Mouse (Mus musculus): Measurements from ENCODE around the gene Fbxw21. TPM values are rescaled to one million over a fixed set of nuclear protein-coding genes. Genes with fewer than 3 reads are reported as not detected.

The Fbxw21 gene
- polyA plus RNA-seq, 1 experiment = not detected

- Histone ChIP-seq H3K79me2 (ENCODE audit: control insufficient read depth, insufficient read depth) (no peaks in the 10 kb centered on the region), H3K4me3 (ENCODE audit: insufficient read depth, poor library complexity, severe bottlenecking) (no peak overlapping the region), H3K36me3 (ENCODE audit: control insufficient read depth, insufficient read depth) (peaks cover 5% of the 10 kb centered on the region), H3ac (ENCODE audit: control insufficient read depth, insufficient read length, low read depth) (no peak overlapping the region), H3K27me3 (ENCODE audit: control insufficient read depth, insufficient read depth, insufficient read length) (no peaks in the 10 kb centered on the region), H3K79me3 (ENCODE audit: low read depth) (no peaks in the 10 kb centered on the region)
- TF ChIP-seq USF1 (IDR thresholded peaks at IDR 0.05; ENCODE audit: low read depth) (no peak), CTCF (IDR thresholded peaks at IDR 0.05; ENCODE audit: control insufficient read depth, insufficient read depth, insufficient read length) (no peak), CEBPB (IDR thresholded peaks at IDR 0.05; ENCODE audit: low read depth) (no peak), FOSL1 (IDR thresholded peaks at IDR 0.05; ENCODE audit: insufficient read depth, low read length, poor library complexity, severe bottlenecking) (no peak), MYOD1 (IDR thresholded peaks at IDR 0.05; ENCODE audit: control insufficient read depth, insufficient read length, low read depth) (no peak), MAX (IDR thresholded peaks at IDR 0.05) (no peak), MYOG (IDR thresholded peaks at IDR 0.05; ENCODE audit: control insufficient read depth, extremely low read depth, insufficient read length) (no peak)
These were observed 71.4 kb downstream of the Fbxw21 start for GRCm38 (mm10) chr9:109090446-109090845.

Other genes starting within 250 kb of the Fbxw21 start
- gene Tmem89, start 247.4 kb downstream of the Fbxw21 start, polyA plus RNA-seq (2012; fragmentation: generic; extraction: Trizol) = not detected
- gene Uqcrc1, start 225.4 kb downstream of the Fbxw21 start, polyA plus RNA-seq (2012; fragmentation: generic; extraction: Trizol) = 382 TPM
- gene Col7a1, start 208.5 kb downstream of the Fbxw21 start, polyA plus RNA-seq (2012; fragmentation: generic; extraction: Trizol) = 10.1 TPM
- gene Ucn2, start 176.0 kb downstream of the Fbxw21 start, polyA plus RNA-seq (2012; fragmentation: generic; extraction: Trizol) = 0.56 TPM
- 6.7 TPM for gene Pfkfb4, start 170.3 kb downstream of the Fbxw21 start, polyA plus RNA-seq (2012; fragmentation: generic; extraction: Trizol)
- gene Shisa5, start 123.5 kb downstream of the Fbxw21 start, polyA plus RNA-seq (2012; fragmentation: generic; extraction: Trizol) = 86.4 TPM
- 12.7 TPM for gene Trex1, start 102.3 kb downstream of the Fbxw21 start, polyA plus RNA-seq (2012; fragmentation: generic; extraction: Trizol)
- 11.4 TPM for gene Atrip, start 87.9 kb downstream of the Fbxw21 start, polyA plus RNA-seq (2012; fragmentation: generic; extraction: Trizol)
- gene Ccdc51, start 79.5 kb downstream of the Fbxw21 start, polyA plus RNA-seq (2012; fragmentation: generic; extraction: Trizol) = 12.4 TPM
- gene Tma7, start 79.5 kb downstream of the Fbxw21 start, polyA plus RNA-seq (2012; fragmentation: generic; extraction: Trizol) = 294 TPM
- gene Plxnb1, start 66.7 kb downstream of the Fbxw21 start, polyA plus RNA-seq (2012; fragmentation: generic; extraction: Trizol) = 9.1 TPM
- gene Fbxw13, start 33.9 kb upstream of the Fbxw21 start, polyA plus RNA-seq (2012; fragmentation: generic; extraction: Trizol) = not detected
- gene Fbxw20, start 72.7 kb upstream of the Fbxw21 start, polyA plus RNA-seq (2012; fragmentation: generic; extraction: Trizol) = not detected
- gene Fbxw14, start 125.6 kb upstream of the Fbxw21 start, polyA plus RNA-seq (2012; fragmentation: generic; extraction: Trizol) = not detected
- gene Fbxw28, start 177.6 kb upstream of the Fbxw21 start, polyA plus RNA-seq (2012; fragmentation: generic; extraction: Trizol) = not detected
- not detected for gene Fbxw22, start 242.3 kb upstream of the Fbxw21 start, polyA plus RNA-seq (2012; fragmentation: generic; extraction: Trizol)

All from C2C12 (cell line).